Mouse (Mus musculus) kidney, postnatal 14 days (tissue): ENCODE data around the gene Rarg.

ENCODE experiments used
- DNase-seq: peaks from one replicate; pipeline ENCODE4 v3.0.0; 2022; ENCODE audit warnings: mixed read lengths

Rarg gene

GRCm38 (mm10) chr15:102256431-102257201, 701 bp downstream of the Rarg start:
- DNase-seq = no peak

DNA sequence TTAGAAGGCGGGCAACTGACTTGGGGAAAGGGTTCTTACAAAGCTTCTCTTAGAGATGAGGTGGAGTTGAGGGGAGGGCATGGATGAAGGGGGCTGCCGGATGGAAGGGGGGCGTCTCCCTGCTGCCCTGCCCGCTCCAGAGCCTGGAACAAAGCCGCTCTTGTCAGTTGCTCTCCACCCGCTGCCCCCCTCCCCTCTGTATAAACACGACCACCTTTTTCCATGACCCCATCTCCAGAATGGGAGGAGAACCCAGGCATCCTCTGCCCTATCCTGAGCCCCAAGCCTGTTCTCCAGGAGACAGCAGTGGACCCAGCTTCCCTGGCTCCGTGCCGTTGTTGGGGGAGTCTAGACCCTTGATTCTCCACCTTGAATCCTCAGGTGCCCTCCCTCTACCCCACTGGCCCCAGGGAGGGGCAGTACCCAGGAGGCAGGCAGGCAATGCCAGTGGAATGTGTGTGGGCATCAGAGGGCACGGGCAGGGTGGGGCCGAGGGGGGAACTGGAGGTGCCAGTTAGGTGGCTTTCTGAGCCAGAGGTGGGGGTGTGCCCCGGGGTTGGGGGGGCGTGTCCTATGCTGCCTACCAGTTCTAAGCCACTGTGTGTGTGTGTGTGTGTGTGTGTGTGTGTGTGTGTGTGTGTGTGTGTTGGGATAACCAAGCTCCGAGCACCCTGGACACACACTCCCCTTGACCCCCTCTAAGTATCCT, 1.6 kb downstream of the Rarg start:
- DNase-seq = peak; percentile 76

DNA sequence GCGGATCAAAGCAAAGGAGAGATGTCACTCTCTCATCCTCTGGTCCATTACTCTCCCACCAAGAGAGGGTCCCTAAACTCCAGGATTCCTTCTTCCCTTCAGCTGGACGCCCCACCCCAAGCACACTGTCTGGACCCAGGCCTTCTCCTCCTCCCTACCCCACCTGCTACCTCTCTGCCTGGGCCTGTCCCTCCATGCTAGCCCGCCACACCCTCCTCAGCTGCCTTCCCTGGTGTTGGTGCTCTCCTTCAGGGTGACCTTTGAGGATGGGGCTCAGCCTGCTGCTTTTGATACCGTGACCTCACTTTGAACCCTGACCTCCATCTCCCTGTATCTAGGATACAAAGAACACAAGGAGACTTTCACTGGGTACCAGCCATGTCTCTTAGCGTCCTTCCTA, 6.8 kb downstream of the Rarg start:
- no peak for DNase-seq

DNA sequence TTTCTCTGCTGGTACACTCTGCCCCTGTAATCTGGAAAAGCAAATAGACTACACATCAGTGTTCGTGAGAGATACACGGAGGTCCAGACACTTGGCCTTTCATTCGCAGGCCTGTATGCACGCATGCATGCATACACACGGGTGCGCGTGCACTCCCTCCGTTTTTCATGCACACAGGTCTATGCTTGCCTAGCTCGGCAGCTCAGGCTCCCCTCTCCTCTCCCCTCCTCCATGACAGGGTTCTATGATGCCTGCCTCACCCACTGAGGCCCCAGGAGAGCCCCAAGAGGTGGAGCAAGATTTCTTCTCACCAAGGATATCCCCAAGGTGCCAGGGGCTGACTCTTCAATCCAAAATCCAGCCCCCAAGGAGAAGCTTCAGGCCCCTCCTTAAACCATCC, 7.3 kb downstream of the Rarg start:
- no peak for DNase-seq

DNA sequence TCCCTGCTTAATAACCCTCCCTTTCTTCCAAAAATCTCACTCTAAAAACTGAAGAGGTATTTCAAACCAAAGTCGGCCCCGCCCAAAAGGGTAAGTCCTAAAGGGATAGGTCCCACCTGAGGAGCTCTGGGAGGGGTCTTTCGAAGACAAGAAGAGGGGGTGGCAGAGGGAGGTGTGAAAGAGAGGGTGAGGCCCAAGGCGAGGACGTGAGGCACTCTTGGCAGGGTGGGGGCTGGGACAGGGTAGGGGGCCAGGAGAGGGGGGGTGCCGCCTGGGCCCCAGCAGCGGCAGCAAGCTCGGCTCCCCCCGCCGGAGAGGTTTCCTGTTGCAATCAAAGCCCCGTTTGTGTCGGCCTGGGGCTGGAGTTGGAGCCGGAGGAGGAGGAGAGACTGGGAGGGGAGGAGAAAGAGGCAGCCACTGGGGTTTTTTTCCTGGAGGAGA, 8.0 kb downstream of the Rarg start:
- DNase-seq = peak; percentile 68

- DNase-seq = peak; percentile 50
Measured at GRCm38 (mm10) chr15:102248812-102249191, 8.5 kb downstream of the Rarg start.

- DNase-seq = no peak
Measured at GRCm38 (mm10) chr15:102248131-102248811, 9.0 kb downstream of the Rarg start.

DNA sequence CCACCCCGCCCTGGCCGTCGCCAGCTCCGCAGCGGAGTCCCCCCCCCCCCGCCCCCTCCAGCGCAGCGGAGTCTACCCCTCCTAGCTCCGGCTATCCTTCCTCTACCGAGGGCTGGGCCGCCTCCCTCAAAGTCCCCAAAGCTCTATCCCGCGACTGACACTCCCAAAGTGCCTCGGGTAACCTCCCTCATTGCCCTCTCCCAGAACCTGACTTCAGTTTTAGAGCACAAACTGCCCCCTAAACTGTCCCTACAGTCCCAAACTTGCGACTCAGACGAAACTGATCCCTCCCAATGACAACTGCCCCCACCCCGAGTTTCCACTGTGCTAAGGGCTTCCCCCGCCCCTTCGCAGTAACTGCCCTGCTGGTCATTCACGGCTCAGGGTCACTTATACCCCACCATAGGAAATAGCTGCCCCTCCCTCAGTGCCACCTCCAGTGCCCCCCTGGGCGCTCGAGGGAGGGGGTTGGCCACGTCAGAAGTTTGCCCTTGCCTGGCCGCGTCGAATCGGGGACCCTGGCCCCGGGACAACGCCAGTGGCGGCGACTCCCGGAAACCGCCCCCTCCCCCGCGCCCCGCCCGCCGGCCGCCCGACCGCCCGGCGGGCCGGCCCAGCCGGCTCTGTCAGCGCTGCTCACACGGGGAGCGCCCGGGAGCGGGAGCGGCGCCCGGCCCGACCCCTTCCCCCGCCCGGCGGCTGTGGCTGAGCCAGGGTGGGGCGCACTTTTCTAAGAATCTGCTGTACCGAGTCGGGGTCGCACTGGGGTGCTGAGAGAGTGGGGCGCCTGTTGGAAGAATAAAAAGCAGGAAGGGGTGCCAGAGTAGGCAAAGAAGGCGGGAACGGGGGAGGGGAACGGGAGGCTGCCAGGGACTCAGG, 9.8 kb downstream of the Rarg start:
- peak; percentile 89 for DNase-seq

GRCm38 (mm10) chr15:102246866-102247251, 10.5 kb downstream of the Rarg start:
- peak; percentile 99 for DNase-seq

DNA sequence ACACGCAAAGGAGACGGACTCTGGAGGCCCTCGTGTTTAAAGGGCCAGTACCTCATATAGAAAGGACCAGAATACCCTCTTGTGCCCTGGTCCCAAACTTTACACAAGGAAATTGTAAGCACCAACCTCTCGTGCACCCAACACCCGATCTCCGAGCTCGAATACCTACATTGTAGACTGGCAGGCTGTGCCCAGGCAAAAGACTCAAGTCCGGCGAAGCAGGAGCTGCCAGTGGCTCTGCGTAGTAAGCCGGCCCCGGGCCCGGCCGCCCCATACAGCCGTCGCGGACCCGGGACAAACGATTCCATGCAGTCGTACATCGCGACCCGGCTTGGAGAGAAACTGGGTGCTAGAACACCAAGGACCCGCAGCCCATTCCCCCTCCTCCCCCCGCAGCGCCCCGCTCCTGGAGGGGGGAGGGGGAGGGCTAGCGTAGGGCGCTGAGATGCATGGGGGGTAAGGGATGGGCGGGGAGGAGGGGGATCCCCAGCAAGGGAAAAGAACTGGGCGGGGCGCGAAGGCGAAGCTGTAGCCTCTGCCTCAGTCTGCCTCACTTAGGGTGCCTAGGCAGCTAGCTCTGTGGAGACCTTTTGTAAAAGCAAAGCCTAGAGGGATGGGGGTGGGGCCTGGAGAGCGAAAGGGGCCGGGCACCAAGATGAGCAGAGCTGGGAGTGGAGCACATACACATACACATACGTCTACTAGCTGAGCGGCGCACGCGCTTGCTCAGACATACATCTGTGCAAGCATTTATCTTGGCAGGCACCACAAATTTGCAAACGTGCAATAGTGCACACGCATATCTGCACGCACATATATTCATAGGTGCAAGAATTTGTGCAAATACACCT, 11.2 kb downstream of the Rarg start:
- DNase-seq = peak; percentile 86

GRCm38 (mm10) chr15:102245461-102245881, 11.8 kb downstream of the Rarg start:
- no peak for DNase-seq

- DNase-seq = peak; percentile 53
Measured at GRCm38 (mm10) chr15:102244306-102245191, 12.8 kb downstream of the Rarg start.

DNA sequence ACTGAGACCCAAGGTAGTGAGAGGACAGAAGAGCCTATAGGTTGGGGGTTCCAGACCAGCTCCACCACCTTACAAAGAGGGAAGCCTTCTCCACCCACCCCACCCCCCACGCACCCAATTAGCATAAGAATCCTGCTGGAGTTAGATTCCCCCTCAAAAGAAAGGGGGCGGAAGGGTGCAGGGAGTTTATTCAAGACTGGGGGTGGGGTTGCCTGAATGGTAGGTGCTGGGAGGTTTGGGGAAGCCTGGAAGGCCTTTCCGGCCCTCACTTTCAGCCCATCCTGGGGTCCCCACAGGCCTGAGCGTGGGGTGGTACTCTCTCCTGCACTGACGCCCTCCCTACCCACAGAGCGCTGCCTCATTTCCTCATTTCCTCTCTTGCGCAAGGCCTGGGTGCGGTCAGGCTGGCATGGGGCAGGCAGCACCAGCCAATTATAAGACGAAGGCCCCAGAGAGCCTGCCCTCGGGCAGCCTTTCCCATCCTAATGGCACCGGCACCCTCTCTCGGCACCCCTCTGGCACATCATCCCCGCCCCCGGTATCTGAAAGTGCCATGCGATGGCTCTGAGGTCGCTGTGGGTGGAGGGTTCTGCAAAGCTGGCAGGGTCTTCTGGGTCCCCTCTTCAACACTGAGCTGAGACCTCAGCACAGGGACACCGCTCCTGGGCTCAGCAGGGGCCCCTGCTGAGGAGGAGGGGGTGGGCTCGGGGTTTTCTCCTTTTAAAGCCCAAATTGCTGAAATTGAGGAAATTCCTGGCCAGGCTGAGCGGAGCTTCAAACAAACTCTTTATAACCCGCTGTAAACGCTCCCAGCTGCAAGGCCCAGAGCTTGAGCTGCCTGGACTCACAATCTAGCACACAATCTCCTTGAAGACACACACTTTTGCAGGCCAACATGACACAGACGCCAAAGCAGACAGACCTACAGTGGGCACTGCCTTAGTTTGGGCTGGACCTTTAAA, 13.8 kb downstream of the Rarg start:
- peak; percentile 53 for DNase-seq

GRCm38 (mm10) chr15:102242404-102243228, 14.7 kb downstream of the Rarg start:
- no peak for DNase-seq

DNA sequence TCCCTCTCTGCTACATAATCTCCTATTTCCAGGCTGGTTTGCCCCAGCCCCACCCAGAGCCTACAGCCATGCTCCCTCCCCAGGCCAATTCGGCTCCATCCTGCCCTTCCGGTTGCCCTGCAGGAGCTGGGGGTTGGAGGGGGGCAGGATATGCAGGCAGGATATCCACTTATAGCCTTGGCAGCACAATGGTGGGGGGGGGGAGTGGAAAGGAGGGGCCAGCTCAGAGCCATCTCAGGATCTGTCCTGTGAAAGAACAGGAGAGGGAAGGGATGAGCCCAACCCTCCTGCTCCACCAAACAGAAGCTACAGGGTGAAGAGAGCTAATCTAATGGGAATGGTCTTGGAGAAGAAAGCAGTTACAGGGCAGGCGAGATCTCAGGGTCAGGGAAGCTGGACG, 16.7 kb downstream of the Rarg start:
- peak; percentile 78 for DNase-seq

- no peak for DNase-seq
Measured at GRCm38 (mm10) chr15:102239851-102240250, 17.5 kb downstream of the Rarg start.

- peak; percentile 88 for DNase-seq
Measured at GRCm38 (mm10) chr15:102239260-102239590, 18.1 kb downstream of the Rarg start.

DNA sequence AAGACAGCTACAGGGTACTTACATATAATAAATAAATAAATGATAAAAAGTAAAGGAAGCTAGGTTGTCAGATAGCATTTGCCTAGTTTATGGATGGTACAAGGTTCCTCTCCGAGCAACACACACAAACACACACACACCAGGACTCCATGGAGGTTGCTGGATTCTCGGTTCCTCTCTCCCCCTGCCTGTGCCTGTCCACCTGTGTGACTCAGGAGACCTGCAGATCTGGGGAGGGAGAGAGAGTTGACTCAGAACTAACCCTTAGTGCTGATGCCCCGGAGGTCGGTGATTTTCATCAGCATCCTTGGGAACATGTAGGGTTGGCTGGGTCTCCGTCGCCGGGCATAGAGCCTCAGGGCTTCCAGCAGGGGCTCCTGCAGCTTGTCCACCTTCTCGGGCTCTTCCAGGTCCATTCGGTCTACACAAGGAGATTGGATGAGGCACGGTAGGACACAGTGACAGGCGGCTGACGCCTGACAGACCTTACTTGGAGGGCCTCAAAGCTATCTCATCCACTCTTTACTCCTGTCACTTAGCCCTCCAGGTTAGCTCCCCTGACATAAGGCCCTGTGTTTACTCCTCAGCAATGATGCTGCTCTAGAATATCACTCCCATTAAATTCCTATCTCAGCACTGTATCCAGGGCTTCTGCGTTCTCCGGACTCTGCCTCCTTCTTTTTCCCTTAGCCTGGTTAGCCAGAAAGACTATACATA, 18.6 kb downstream of the Rarg start:
- DNase-seq = no peak
